Mouse (Mus musculus) midbrain, postnatal 0 days (tissue): ENCODE measurements at regions not wholly inside any gene's neighbourhood (a gene's known extent, or its start where the extent isn't known, plus 50 kb on each side); places are given as distances from the start of the nearest gene placed in this dataset.

Experiments used
- ATAC-seq: fragments of 200-750 bp; cut with Nextera tagmentation; 2 replicates; pipeline ENCODE4 v1.8.0; 2017; ENCODE audit warnings: moderate number of reproducible peaks, mild to moderate bottlenecking, moderate TSS enrichment, moderate library complexity; ENCODE audit not compliant: low FRiP score
- DNase-seq: peaks from one replicate; pipeline ENCODE4 v3.0.0-alpha.2; 2015; ENCODE audit warnings: low spot score
- H3K27ac ChIP-seq: fragments of 300-500 bp; sonication (generic); 2 replicates; pipeline ENCODE4 v1.5.1; 2014; ENCODE audit warnings: low read depth, mild to moderate bottlenecking, low read length, mixed read lengths
- H3K27me3 ChIP-seq: fragments of 300-500 bp; sonication (generic); 2 replicates; pipeline ENCODE4 v1.6.1; 2014; ENCODE audit warnings: low read length, control low read depth, mixed read lengths; ENCODE audit not compliant: insufficient read depth
- H3K36me3 ChIP-seq: fragments of 300-500 bp; sonication (generic); 2 replicates; pipeline ENCODE4 v1.6.1; 2014; ENCODE audit warnings: low read length, control low read depth, mixed read lengths; ENCODE audit not compliant: insufficient read depth
- H3K4me1 ChIP-seq: fragments of 300-500 bp; sonication (generic); 2 replicates; pipeline ENCODE4 v1.6.1; 2014; ENCODE audit warnings: mild to moderate bottlenecking, control low read depth, antibody characterized with exemption, low read length, mixed read lengths; ENCODE audit not compliant: insufficient read depth
- H3K4me2 ChIP-seq: fragments of 300-500 bp; sonication (generic); 2 replicates; pipeline ENCODE4 v1.6.1; 2014; ENCODE audit warnings: low read depth, mild to moderate bottlenecking, low read length, mixed read lengths; ENCODE audit not compliant: poor library complexity, severe bottlenecking
- H3K4me3 ChIP-seq: fragments of 300-500 bp; sonication (generic); 2 replicates; pipeline ENCODE4 v1.5.1; 2014; ENCODE audit warnings: low read depth, mild to moderate bottlenecking, low read length, moderate library complexity
- H3K9ac ChIP-seq: fragments of 300-500 bp; sonication (generic); replicated peaks from 2 replicates; pipeline ENCODE4 v1.6.1; 2014; ENCODE audit warnings: mild to moderate bottlenecking, low read length, moderate library complexity, mixed read lengths; ENCODE audit not compliant: poor library complexity, severe bottlenecking
- H3K9me3 ChIP-seq: fragments of 300-500 bp; sonication (generic); 2 replicates; pipeline ENCODE4 v1.6.1; 2016; ENCODE audit warnings: low read length, control low read depth
- CTCF ChIP-seq: IDR thresholded peaks from 2 replicates; pipeline ENCODE4 v1.5.1; 2016; ENCODE audit warnings: antibody characterized with exemption, mild to moderate bottlenecking
- WGBS: fragments of 180-500 bp; shearing (Covaris S2); extraction: QIAGEN DNeasy Blood & Tissue Kit; methylation state at CpG from one replicate; pipeline ENCODE4 v1.1.7; 2014; 5-methylcytosine and 5-hydroxymethylcytosine counted together

- TF ChIP-seq CTCF = peak; percentile 70
- H3K4me3 ChIP-seq = no peak overlapping the region
- H3K9me3 ChIP-seq = no peaks in the 10 kb centered on the region
- H3K36me3 ChIP-seq = no peaks in the 10 kb centered on the region
- H3K9ac ChIP-seq = 0 out of 2 replicates have a peak overlapping the region, but pooled peaks have one; percentile 36
- 23% methylated on average over 17 of the region's 17 CpGs for WGBS
- peaks cover 11% of the 10 kb centered on the region; the same call in 1 of the 2 replicates for H3K4me1 ChIP-seq
- peak overlapping the region; percentile 9; the same call in 1 of the 2 replicates for H3K4me2 ChIP-seq
- peak; percentile 93 for DNase-seq
- ATAC-seq = peak; percentile 89
- no peak overlapping the region for H3K27ac ChIP-seq
- peaks cover 4% of the 10 kb centered on the region; the same call in 1 of the 2 replicates for H3K27me3 ChIP-seq
Measured at GRCm38 (mm10) chr6:100162961-100163813, 124.1 kb downstream of the Rybp start.

DNA sequence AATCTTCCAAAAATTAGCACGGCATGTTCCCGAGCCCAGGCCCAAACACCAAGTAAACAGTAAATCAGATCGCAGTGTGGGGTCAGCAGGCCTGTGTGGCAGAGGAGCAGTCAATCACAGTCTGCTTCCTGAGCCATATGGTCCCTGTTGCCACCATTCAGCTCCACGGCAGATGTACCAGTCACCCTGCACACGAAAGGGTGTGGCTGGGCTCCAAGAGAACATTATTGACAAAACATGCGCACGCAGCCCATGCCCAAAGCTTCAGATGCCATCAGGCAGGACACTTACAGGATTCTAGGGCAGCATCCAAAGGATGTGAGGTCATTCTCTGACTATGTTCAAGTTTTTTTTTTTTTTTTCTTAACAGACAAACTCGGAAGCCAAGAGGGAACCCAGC is 126.6 kb downstream of the Rybp start:
- Histone ChIP-seq H3K9me3 (no peaks in the 10 kb centered on the region), H3K4me1 (peaks cover 11% of the 10 kb centered on the region; the same call in 1 of the 2 replicates), H3K9ac (no peak overlapping the region), H3K4me3 (no peak overlapping the region), H3K36me3 (no peaks in the 10 kb centered on the region), H3K27ac (no peak overlapping the region), H3K4me2 (no peak overlapping the region), H3K27me3 (no peaks in the 10 kb centered on the region)
- no peak for TF ChIP-seq CTCF
- no peak for ATAC-seq
- DNase-seq = peak; percentile 65
- 82% methylated on average over 8 of the region's 8 CpGs for WGBS

DNA sequence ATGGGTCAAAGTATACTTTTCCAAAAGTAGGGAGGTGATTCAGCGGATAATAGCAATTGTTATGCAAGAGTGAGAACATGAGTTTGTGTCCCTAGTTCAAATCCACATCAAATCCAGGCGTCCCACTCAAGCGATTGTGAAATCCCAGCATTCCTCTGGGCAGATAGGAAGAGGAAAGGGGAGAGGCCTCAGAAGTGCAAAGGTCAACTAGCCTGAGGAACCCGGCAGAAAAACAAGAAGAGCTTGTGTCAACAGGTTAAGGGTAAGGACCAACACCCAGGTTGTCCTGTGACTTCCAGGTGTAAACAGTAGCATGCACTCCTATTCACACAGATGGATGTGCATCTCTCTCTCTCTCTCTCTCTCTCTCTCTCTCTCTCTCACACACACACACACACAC is 127.5 kb downstream of the Rybp start:
- no peak overlapping the region for H3K27ac ChIP-seq
- TF ChIP-seq CTCF = no peak
- WGBS = 78% methylated on average over 4 of the region's 4 CpGs

DNA sequence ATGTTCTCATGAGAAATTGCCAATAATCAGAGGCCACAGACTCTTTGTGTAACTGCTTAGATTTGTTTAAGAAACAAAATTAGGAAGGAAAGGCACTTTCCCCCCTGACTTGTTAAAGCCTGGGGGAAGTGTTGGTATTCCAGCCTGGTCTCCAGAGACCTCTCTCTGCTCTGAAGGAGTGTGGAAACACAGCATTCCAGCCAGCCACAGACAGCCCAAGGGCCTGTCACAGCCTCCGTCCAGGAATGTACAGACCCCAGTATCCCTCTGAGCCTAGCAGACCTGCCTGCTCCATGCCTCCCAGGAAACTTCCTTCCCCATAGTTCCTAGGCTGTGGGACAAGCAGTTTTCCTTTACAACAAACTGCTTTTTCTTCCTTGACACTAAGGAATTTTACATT is 128.0 kb downstream of the Rybp start:
- TF ChIP-seq CTCF = no peak
- DNase-seq (no peak), ATAC-seq (no peak)
- Histone ChIP-seq H3K27ac (no peak overlapping the region), H3K4me3 (no peak overlapping the region), H3K36me3 (no peaks in the 10 kb centered on the region), H3K9me3 (no peaks in the 10 kb centered on the region), H3K9ac (no peak overlapping the region), H3K27me3 (no peaks in the 10 kb centered on the region), H3K4me1 (peaks cover 11% of the 10 kb centered on the region; the same call in 1 of the 2 replicates), H3K4me2 (no peak overlapping the region)
- WGBS = 44% methylated on average over 1 of the region's 1 CpGs

More for the DNA sequence above, 127.5 kb downstream of the Rybp start:
- H3K9ac ChIP-seq = no peak overlapping the region
- H3K4me3 ChIP-seq = no peak overlapping the region
- H3K27me3 ChIP-seq = no peaks in the 10 kb centered on the region
- DNase-seq (no peak), ATAC-seq (no peak)
- no peaks in the 10 kb centered on the region for H3K36me3 ChIP-seq
- no peak overlapping the region for H3K4me2 ChIP-seq
- H3K9me3 ChIP-seq = no peaks in the 10 kb centered on the region
- peaks cover 11% of the 10 kb centered on the region; the same call in 1 of the 2 replicates for H3K4me1 ChIP-seq

DNA sequence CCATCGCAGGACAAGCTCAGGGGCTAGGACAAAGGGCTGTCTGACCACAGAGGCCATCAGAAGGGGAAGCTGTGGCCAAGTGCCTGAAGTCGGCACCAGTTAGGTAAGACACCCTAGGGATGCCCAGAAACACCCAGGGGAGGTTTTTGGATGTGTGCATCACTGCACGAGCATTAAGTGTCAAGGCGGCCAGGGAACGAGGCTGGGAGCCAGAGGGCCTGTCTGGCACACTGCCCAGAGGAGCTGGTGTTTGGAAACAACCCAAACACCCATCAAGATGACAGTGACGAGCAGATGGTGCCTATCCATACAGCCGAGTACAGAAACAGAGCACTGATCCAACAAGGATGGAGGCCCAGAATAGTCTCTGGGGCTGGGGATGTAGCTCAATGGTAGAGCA is 130.0 kb downstream of the Rybp start:
- TF ChIP-seq CTCF = no peak
- Histone ChIP-seq H3K4me1 (no peaks in the 10 kb centered on the region; the same call in 1 of the 2 replicates), H3K36me3 (no peaks in the 10 kb centered on the region), H3K27ac (no peak overlapping the region), H3K9me3 (no peaks in the 10 kb centered on the region), H3K27me3 (no peaks in the 10 kb centered on the region), H3K4me3 (no peak overlapping the region), H3K4me2 (no peak overlapping the region), H3K9ac (no peak overlapping the region)
- DNase-seq = peak; percentile 67
- ATAC-seq = no peak
- WGBS = 34% methylated on average over 7 of the region's 7 CpGs

DNA sequence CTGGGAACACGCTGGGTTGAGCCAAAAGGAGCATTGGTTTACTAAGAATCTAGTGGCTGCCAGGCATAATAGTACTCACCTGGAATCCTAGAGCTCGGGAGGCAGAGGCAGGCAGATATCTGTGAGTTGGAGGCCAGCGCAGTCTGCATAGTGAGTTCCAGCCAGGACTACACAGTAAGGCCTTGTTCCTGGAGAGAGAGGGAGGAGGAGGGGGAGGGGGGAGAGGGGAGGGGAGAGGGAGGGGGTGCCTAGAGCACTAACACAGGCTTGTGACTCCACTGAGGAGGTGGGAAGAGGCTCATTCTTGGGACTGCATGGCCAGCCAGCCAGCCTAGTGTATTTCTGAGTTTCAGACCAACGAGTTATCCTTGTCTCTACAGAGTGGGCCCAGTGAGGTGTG is 131.1 kb downstream of the Rybp start:
- H3K36me3 ChIP-seq = no peaks in the 10 kb centered on the region
- H3K27ac ChIP-seq = no peak overlapping the region

More for the DNA sequence above, 131.1 kb downstream of the Rybp start:
- no peak for TF ChIP-seq CTCF
- Histone ChIP-seq H3K9me3 (no peaks in the 10 kb centered on the region), H3K4me3 (no peak overlapping the region), H3K9ac (no peak overlapping the region), H3K4me2 (no peak overlapping the region), H3K27me3 (no peaks in the 10 kb centered on the region), H3K4me1 (no peaks in the 10 kb centered on the region; the same call in 1 of the 2 replicates)
- DNase-seq = no peak
- 85% methylated on average over 4 of the region's 4 CpGs for WGBS
- no peak for ATAC-seq
